Mouse (Mus musculus) mature B cell (primary cell): Measurements from ENCODE around the gene Zscan20.

ENCODE experiments used
- in situ Hi-C: fragments of 300-500 bp; cut with MboI; formaldehyde crosslinking; loops from 2 replicates; pipeline ENCODE4 v1.14.3; 2019

Zscan20 gene

GRCm38 (mm10) chr4:128609925-128610402, at the start of gene Zscan20:
Gene Zscan20 (minus strand): TSS chr4:128610098.
- in situ Hi-C loops: no loop called here

- in situ Hi-C loops: no loop called here
Observed at GRCm38 (mm10) chr4:128655446-128655845, 45.5 kb upstream of the Zscan20 start.

- in situ Hi-C loops: no loop called here
Observed at GRCm38 (mm10) chr4:128654505-128655381, 44.8 kb upstream of the Zscan20 start, which contains the start of gene Phc2. Gene Phc2 (plus strand): TSS chr4:128654702.

- in situ Hi-C loops: no loop called here
Observed at GRCm38 (mm10) chr4:128652584-128653298, 42.8 kb upstream of the Zscan20 start.

GRCm38 (mm10) chr4:128651530-128651929, 41.6 kb upstream of the Zscan20 start:
- in situ Hi-C loops: no loop called here

GRCm38 (mm10) chr4:128648567-128649255, 38.8 kb upstream of the Zscan20 start:
- in situ Hi-C loops: no loop called here

GRCm38 (mm10) chr4:128646762-128647161, 36.9 kb upstream of the Zscan20 start:
- in situ Hi-C loops: no loop called here

- in situ Hi-C loops: no loop called here
Observed at GRCm38 (mm10) chr4:128645896-128646295, 36.0 kb upstream of the Zscan20 start.

GRCm38 (mm10) chr4:128641766-128642717, 32.1 kb upstream of the Zscan20 start:
- in situ Hi-C loops: no loop called here

GRCm38 (mm10) chr4:128638265-128638923, 28.5 kb upstream of the Zscan20 start:
- in situ Hi-C loops: no loop called here

- in situ Hi-C loops: no loop called here
Observed at GRCm38 (mm10) chr4:128637250-128637649, 27.4 kb upstream of the Zscan20 start.

- in situ Hi-C loops: no loop called here
Observed at GRCm38 (mm10) chr4:128635894-128636585, 26.1 kb upstream of the Zscan20 start.

- in situ Hi-C loops: no loop called here
Observed at GRCm38 (mm10) chr4:128635451-128635850, 25.6 kb upstream of the Zscan20 start.

- in situ Hi-C loops: no loop called here
Observed at GRCm38 (mm10) chr4:128621109-128621508, 11.2 kb upstream of the Zscan20 start.

- in situ Hi-C loops: no loop called here
Observed at GRCm38 (mm10) chr4:128620572-128620971, 10.7 kb upstream of the Zscan20 start.

GRCm38 (mm10) chr4:128618963-128619362, 9.1 kb upstream of the Zscan20 start:
- in situ Hi-C loops: no loop called here

GRCm38 (mm10) chr4:128618246-128618911, 8.5 kb upstream of the Zscan20 start, which contains the start of gene Tlr12:
Gene Tlr12 (minus strand): TSS chr4:128618619.
- in situ Hi-C loops: no loop called here

- in situ Hi-C loops: no loop called here
Observed at GRCm38 (mm10) chr4:128617363-128618120, 7.6 kb upstream of the Zscan20 start.
